Mouse (Mus musculus) C2C12 (cell line): ENCODE results near the gene Rpe65. TPM values are rescaled to one million over a fixed set of nuclear protein-coding genes. Genes with fewer than 3 reads are reported as not detected.

Source experiments
- H3K27me3 ChIP-seq: one replicate; pipeline ENCODE4 v1.6.1; 2011; ENCODE audit not compliant: control insufficient read depth, insufficient read depth, insufficient read length
- H3K36me3 ChIP-seq: one replicate; pipeline ENCODE4 v1.6.1; 2011; ENCODE audit not compliant: control insufficient read depth, insufficient read depth
- H3K4me3 ChIP-seq: one replicate; pipeline ENCODE4 v1.5.1; 2011; ENCODE audit warnings: mild to moderate bottlenecking, control low read depth; ENCODE audit not compliant: poor library complexity, insufficient read depth, severe bottlenecking
- H3K79me2 ChIP-seq: one replicate; pipeline ENCODE4 v1.6.1; 2011; ENCODE audit not compliant: control insufficient read depth, insufficient read depth
- H3K79me3 ChIP-seq: one replicate; pipeline ENCODE4 v1.6.1; 2011; ENCODE audit warnings: low read depth, control low read depth
- H3ac ChIP-seq: one replicate; pipeline ENCODE3; 2011; ENCODE audit warnings: low read depth; ENCODE audit not compliant: control insufficient read depth, insufficient read length
- CEBPB ChIP-seq: IDR thresholded peaks from one replicate; pipeline ENCODE4 v1.6.1; 2011; ENCODE audit warnings: low read depth, mild to moderate bottlenecking, control low read depth, moderate library complexity
- CTCF ChIP-seq: IDR thresholded peaks from one replicate; pipeline ENCODE4 v1.5.1; 2011; ENCODE audit not compliant: control insufficient read depth, insufficient read depth, insufficient read length
- FOSL1 ChIP-seq: IDR thresholded peaks from one replicate; pipeline ENCODE4 v1.8.0; 2011; ENCODE audit warnings: mild to moderate bottlenecking, low read length; ENCODE audit not compliant: poor library complexity, insufficient read depth, severe bottlenecking
- MAX ChIP-seq: IDR thresholded peaks from one replicate; pipeline ENCODE4 v1.6.1; 2011; ENCODE audit warnings: mild to moderate bottlenecking, control low read depth
- MYOD1 ChIP-seq: IDR thresholded peaks from one replicate; pipeline ENCODE4 v1.6.1; 2011; ENCODE audit warnings: low read depth; ENCODE audit not compliant: control insufficient read depth, insufficient read length
- MYOG ChIP-seq: IDR thresholded peaks from one replicate; pipeline ENCODE4 v1.6.1; 2011; ENCODE audit not compliant: control insufficient read depth, insufficient read length; ENCODE audit errors: extremely low read depth
- USF1 ChIP-seq: IDR thresholded peaks from one replicate; pipeline ENCODE4 v1.6.1; 2011; ENCODE audit warnings: low read depth, mild to moderate bottlenecking, control low read depth, moderate library complexity
- polyA plus RNA-seq: library from polyadenylated mRNA; unstranded; fragments of >200 nt; fragmentation: generic; extraction: Trizol; gene quantifications from one replicate; pipeline ENCODE4 v1.2.1, GENCODE M21; 2012; ENCODE audit warnings: missing spikeins

Rpe65 gene
- polyA plus RNA-seq, 1 experiment = not detected

DNA sequence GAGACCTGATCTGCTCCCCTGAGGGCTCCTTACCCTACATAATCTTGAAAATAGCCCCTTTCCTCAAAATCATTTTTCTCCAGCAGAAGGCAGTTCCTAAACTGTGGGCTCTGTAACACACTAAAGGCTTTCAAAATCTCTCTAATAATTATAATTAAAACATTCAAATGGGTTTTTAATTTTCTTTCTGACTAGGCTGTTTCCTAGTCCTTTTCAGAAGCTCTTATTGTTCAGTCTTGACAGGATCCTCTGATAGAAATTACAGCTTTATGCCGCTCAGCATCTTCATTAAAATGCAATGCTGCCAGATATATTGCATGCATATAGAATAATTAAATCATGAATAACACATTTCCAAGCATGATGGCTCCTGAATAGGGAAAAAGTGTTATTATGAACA is 64.4 kb downstream of the Rpe65 start:
- no peak for TF ChIP-seq CEBPB
- no peak for TF ChIP-seq MYOD1
- TF ChIP-seq USF1 = no peak
- no peak for TF ChIP-seq FOSL1
- TF ChIP-seq MYOG = no peak
- TF ChIP-seq MAX = no peak
- no peak for TF ChIP-seq CTCF
- no peaks in the 10 kb centered on the region for H3K79me2 ChIP-seq
- no peak overlapping the region for H3ac ChIP-seq
- H3K79me3 ChIP-seq = no peaks in the 10 kb centered on the region
- no peak overlapping the region for H3K4me3 ChIP-seq
- no peaks in the 10 kb centered on the region for H3K27me3 ChIP-seq
- H3K36me3 ChIP-seq = no peaks in the 10 kb centered on the region

Other genes with a start within 250 kb of the Rpe65 start
- 6.1 TPM for gene Depdc1a, start 103.7 kb upstream of the Rpe65 start, polyA plus RNA-seq
- 135 TPM for gene Wls, start 240.5 kb downstream of the Rpe65 start, polyA plus RNA-seq